Mouse (Mus musculus) kidney, adult 2 months (tissue): ENCODE data around the gene Gm4312.
"Not testable (repeated sequence)": the region's sequence is repeated elsewhere in the genome, so short reads cannot be mapped to it uniquely, and the experiment has no call there.

Source experiments
- CTCF ChIP-seq: fragments of 200-500 bp; conservative IDR thresholded peaks from 2 replicates; pipeline ENCODE4 v1.5.1; 2011; ENCODE audit warnings: low read depth, mild to moderate bottlenecking, control low read depth, low read length, moderate library complexity, mixed read lengths; ENCODE audit not compliant: insufficient read depth, insufficient read length
- POLR2A ChIP-seq: fragments of 200-500 bp; IDR thresholded peaks from one replicate; pipeline ENCODE4 v1.6.1; 2011; ENCODE audit warnings: low read depth, low read length, control low read depth

GRCm38 (mm10) chr10:100350793-100351192, 31.6 kb downstream of the Gm4312 start, which contains the start of gene Gm4305:
- not testable (repeated sequence) for TF ChIP-seq POLR2A, CTCF
